Mouse (Mus musculus) forebrain, embryonic 16.5 days (tissue): ENCODE measurements at regions not wholly inside any gene's neighbourhood (a gene's known extent, or its start where the extent isn't known, plus 50 kb on each side); places are given as distances from the start of the nearest gene placed in this dataset.
A peak's percentile ranks its signal among the peaks of the same experiment; 100 is the strongest.

Source experiments
- ATAC-seq: fragments of 200-750 bp; cut with Nextera tagmentation; 2 replicates; pipeline ENCODE4 v1.8.0; 2017; ENCODE audit warnings: mild to moderate bottlenecking, moderate library complexity
- H3K27ac ChIP-seq: fragments of 300-500 bp; sonication (generic); 2 replicates; pipeline ENCODE4 v1.5.1; 2014; ENCODE audit warnings: low read length, control low read depth
- H3K27me3 ChIP-seq: fragments of 300-500 bp; sonication (generic); replicated peaks from 2 replicates; pipeline ENCODE4 v1.6.1; 2014; ENCODE audit warnings: low read length; ENCODE audit not compliant: control insufficient read depth, insufficient read depth
- H3K36me3 ChIP-seq: fragments of 300-500 bp; sonication (generic); 2 replicates; pipeline ENCODE4 v1.6.1; 2014; ENCODE audit not compliant: control insufficient read depth, insufficient read depth
- H3K4me1 ChIP-seq: fragments of 300-500 bp; sonication (generic); replicated peaks from 2 replicates; pipeline ENCODE4 v1.6.1; 2014; ENCODE audit warnings: low read length; ENCODE audit not compliant: control insufficient read depth, insufficient read depth
- H3K4me2 ChIP-seq: fragments of 300-500 bp; sonication (generic); 2 replicates; pipeline ENCODE4 v1.6.1; 2014; ENCODE audit warnings: mild to moderate bottlenecking, low read length, control low read depth
- H3K4me3 ChIP-seq: fragments of 300-500 bp; sonication (generic); replicated peaks from 2 replicates; pipeline ENCODE4 v1.5.1; 2014; ENCODE audit warnings: mild to moderate bottlenecking, low read length, control low read depth
- H3K9ac ChIP-seq: fragments of 300-500 bp; sonication (generic); replicated peaks from 2 replicates; pipeline ENCODE4 v1.6.1; 2014; ENCODE audit warnings: low read depth, low read length, control low read depth
- H3K9me3 ChIP-seq: fragments of 300-500 bp; sonication (generic); 2 replicates; pipeline ENCODE4 v1.6.1; 2016; ENCODE audit warnings: low read length; ENCODE audit not compliant: control insufficient read depth
- WGBS: fragments of 180-500 bp; shearing (Covaris S2); extraction: QIAGEN DNeasy Blood & Tissue Kit; methylation state at CpG from one replicate; pipeline ENCODE4 v1.1.7; 2014; 5-methylcytosine and 5-hydroxymethylcytosine counted together

DNA sequence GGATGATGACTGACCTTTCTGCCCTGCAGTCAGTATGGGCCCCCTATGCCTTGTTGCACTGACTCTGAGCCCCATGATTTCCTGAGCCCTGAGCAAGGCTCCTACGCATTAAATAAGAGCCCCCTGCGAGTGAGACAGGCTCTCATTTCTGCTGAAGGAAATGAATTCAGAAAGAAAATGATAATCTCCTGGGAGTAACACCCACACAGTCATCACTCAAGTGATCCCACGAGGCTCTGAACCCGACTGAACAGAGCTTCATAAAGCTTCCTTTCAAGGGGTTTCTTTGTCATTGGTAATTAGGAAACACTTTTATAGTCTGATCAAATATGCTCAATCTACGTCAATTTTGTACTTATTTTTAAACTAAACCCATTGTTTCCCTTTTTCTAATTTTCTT, 330.2 kb downstream of the Olfr1505 start:
- Histone ChIP-seq H3K9ac (no peak overlapping the region), H3K36me3 (no peaks in the 10 kb centered on the region), H3K27ac (no peak overlapping the region), H3K4me1 (peaks cover 36% of the 10 kb centered on the region), H3K9me3 (no peaks in the 10 kb centered on the region), H3K27me3 (peaks cover 32% of the 10 kb centered on the region), H3K4me2 (no peak overlapping the region), H3K4me3 (no peak overlapping the region)
- peak; percentile 11 for ATAC-seq
- 17% methylated on average over 5 of the region's 5 CpGs for WGBS

- H3K9me3 ChIP-seq, result no peaks in the 10 kb centered on the region
- no peak overlapping the region for H3K9ac ChIP-seq
- no peaks in the 10 kb centered on the region for H3K36me3 ChIP-seq
- 15% methylated on average over 6 of the region's 6 CpGs for WGBS
- H3K27me3 ChIP-seq, result peaks cover 26% of the 10 kb centered on the region
- H3K4me3 ChIP-seq, result no peak overlapping the region
- H3K4me1 ChIP-seq, result peaks cover 15% of the 10 kb centered on the region
- peak overlapping the region; percentile 2; the same call in 1 of the 2 replicates for H3K4me2 ChIP-seq
- peak; percentile 61 for ATAC-seq
- H3K27ac ChIP-seq, result peak overlapping the region; percentile 56
Observed at GRCm38 (mm10) chr19:14246973-14247614, 333.8 kb downstream of the Olfr1505 start.

DNA sequence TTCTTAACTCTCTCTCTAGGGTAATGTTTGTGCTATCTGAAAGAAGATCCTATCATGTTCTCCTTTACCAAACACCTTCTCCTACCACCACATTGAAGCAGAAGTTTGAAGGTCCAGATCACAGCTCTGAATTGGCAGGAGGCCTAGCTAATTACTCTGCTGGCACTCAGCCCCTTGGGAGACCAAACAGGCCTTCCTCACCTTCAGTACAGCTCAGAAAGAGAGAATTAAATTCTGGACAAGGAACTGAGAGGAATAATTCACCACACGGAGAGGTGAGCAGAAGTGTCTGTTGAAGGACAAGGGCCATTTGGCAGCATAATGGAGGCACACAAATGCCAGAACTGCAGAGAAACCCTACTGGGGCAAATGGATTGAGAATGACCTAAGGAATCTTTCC, 334.6 kb downstream of the Olfr1505 start:
- Histone ChIP-seq H3K27ac (no peak overlapping the region), H3K4me2 (no peak overlapping the region), H3K36me3 (no peaks in the 10 kb centered on the region), H3K27me3 (peaks cover 24% of the 10 kb centered on the region), H3K9ac (no peak overlapping the region), H3K9me3 (no peaks in the 10 kb centered on the region), H3K4me3 (no peak overlapping the region), H3K4me1 (peaks cover 12% of the 10 kb centered on the region)
- ATAC-seq, result no peak; the same call in 1 of the 2 replicates
- 23% methylated on average over 1 of the region's 1 CpGs for WGBS

DNA sequence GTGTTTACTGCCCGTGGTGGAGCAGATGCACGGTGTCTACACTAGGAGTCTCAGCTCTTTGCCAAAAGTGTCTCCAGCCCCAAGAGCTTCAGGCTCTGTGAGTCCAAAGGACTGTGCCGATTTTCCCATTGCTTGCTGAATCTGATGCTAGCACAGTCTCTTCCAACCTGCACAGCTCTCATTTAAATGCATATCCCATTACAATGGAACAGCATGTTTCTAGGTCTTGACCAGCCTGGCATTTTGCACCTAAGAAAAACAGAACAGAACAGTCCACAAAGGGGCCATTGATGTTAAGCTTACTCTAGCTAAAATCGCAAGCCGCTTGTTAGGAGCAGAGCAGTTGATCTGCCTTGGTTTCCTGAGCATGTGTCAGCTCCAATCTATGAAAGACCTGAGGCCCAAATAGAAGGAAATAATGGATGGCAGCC, 339.2 kb downstream of the Tle4 start:
- Histone ChIP-seq H3K4me1 (peaks cover 6% of the 10 kb centered on the region), H3K9ac (no peak overlapping the region), H3K4me2 (no peak overlapping the region), H3K27ac (no peak overlapping the region), H3K4me3 (no peak overlapping the region), H3K9me3 (no peaks in the 10 kb centered on the region), H3K27me3 (peaks cover 3% of the 10 kb centered on the region; the same call in 1 of the 2 replicates), H3K36me3 (no peaks in the 10 kb centered on the region)
- 5% methylated on average over 5 of the region's 5 CpGs for WGBS
- ATAC-seq, result peak; percentile 77

DNA sequence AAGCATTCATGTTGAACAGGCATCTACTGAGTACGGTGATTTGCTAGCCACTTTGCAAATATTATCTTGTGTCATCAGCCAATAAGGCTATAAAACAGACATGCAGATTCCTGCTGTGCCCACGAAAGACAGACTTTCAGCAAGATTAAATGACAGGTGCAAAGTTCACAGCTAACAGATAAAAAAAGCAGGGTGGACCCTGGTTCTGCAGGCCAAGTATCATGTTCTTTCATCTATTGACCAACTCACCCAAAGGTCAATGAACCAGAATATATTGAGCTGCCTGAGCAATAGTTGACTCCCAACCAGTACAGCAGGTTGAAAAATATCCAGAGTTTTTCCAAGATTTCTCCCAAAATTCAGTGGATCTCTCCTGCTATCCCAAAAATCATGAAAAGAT, 338.6 kb downstream of the Tle4 start:
- Histone ChIP-seq H3K4me1 (peaks cover 6% of the 10 kb centered on the region), H3K4me3 (no peak overlapping the region), H3K27me3 (peaks cover 3% of the 10 kb centered on the region; the same call in 1 of the 2 replicates), H3K4me2 (no peak overlapping the region), H3K9me3 (no peaks in the 10 kb centered on the region), H3K36me3 (no peaks in the 10 kb centered on the region), H3K27ac (no peak overlapping the region), H3K9ac (no peak overlapping the region)
- ATAC-seq, result no peak
- 15% methylated on average over 2 of the region's 2 CpGs for WGBS

GRCm38 (mm10) chr19:14289331-14289737, 308.5 kb downstream of the Tle4 start:
- 15% methylated on average over 1 of the region's 1 CpGs for WGBS
- Histone ChIP-seq H3K36me3 (no peaks in the 10 kb centered on the region), H3K9me3 (no peaks in the 10 kb centered on the region), H3K27me3 (no peaks in the 10 kb centered on the region), H3K4me2 (no peak overlapping the region), H3K27ac (no peak overlapping the region), H3K4me1 (peaks cover 7% of the 10 kb centered on the region), H3K9ac (no peak overlapping the region), H3K4me3 (no peak overlapping the region)
- ATAC-seq, result 0 out of 2 replicates have a peak, but pooled peaks have one; percentile 40

DNA sequence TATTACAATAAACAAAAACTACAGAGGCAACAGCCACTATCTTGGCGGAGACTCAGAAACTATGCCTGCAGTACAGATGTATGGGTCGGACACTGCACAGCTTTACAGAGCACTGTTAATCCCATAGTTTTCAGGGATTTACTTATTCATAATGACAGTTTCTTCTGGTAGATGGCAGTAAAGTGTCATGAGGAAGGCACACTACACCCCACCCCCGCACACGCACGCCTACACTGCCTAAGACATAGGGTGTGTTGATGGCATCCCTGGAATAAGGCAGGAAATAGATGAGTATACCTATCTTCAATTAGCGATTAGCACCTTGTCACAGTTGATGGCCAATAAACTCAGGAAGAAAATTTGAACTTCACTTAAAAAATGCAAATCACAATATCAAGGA, 306.9 kb downstream of the Tle4 start:
- Histone ChIP-seq H3K9me3 (no peaks in the 10 kb centered on the region), H3K4me1 (peaks cover 7% of the 10 kb centered on the region), H3K27ac (no peak overlapping the region), H3K27me3 (no peaks in the 10 kb centered on the region), H3K36me3 (no peaks in the 10 kb centered on the region), H3K9ac (no peak overlapping the region), H3K4me3 (no peak overlapping the region), H3K4me2 (no peak overlapping the region)
- WGBS, result 66% methylated on average over 6 of the region's 6 CpGs
- ATAC-seq, result peak; percentile 78

- Histone ChIP-seq H3K27ac (no peak overlapping the region), H3K4me2 (no peak overlapping the region), H3K9ac (no peak overlapping the region), H3K36me3 (no peaks in the 10 kb centered on the region), H3K9me3 (no peaks in the 10 kb centered on the region), H3K4me3 (no peak overlapping the region), H3K27me3 (no peaks in the 10 kb centered on the region), H3K4me1 (peaks cover 7% of the 10 kb centered on the region)
- 33% methylated on average over 3 of the region's 3 CpGs for WGBS
- ATAC-seq, result peak; percentile 57; the same call in 1 of the 2 replicates
Observed at GRCm38 (mm10) chr19:14293172-14293571, 304.7 kb downstream of the Tle4 start.

- H3K27ac ChIP-seq, result peak overlapping the region; percentile 56
- H3K36me3 ChIP-seq, result no peaks in the 10 kb centered on the region
- peaks cover 2% of the 10 kb centered on the region; the same call in 1 of the 2 replicates for H3K27me3 ChIP-seq
- peaks cover 14% of the 10 kb centered on the region for H3K4me1 ChIP-seq
- H3K9ac ChIP-seq, result no peak overlapping the region
- H3K4me2 ChIP-seq, result no peak overlapping the region
- H3K9me3 ChIP-seq, result no peaks in the 10 kb centered on the region
- H3K4me3 ChIP-seq, result no peak overlapping the region
- peak; percentile 97 for ATAC-seq
- 17% methylated on average over 6 of the region's 6 CpGs for WGBS
Observed at GRCm38 (mm10) chr19:14301176-14301943, 296.5 kb downstream of the Tle4 start.
